Mouse (Mus musculus) heart, postnatal 0 days (tissue): ENCODE measurements around the gene Rgp1. TPM values are rescaled to one million over a fixed set of nuclear protein-coding genes. Genes with fewer than 3 reads are reported as not detected.

Experiments used
- ATAC-seq: fragments of 200-750 bp; cut with Nextera tagmentation; 2 replicates; pipeline ENCODE4 v1.8.0; 2017; ENCODE audit warnings: low read depth, moderate number of reproducible peaks, moderate library complexity; ENCODE audit not compliant: insufficient read depth
- DNase-seq: peaks from one replicate; pipeline ENCODE4 v3.0.0-alpha.2; 2016; ENCODE audit warnings: low spot score
- H3K27ac ChIP-seq: fragments of 300-500 bp; sonication (generic); 2 replicates; pipeline ENCODE4 v1.5.1; 2014; ENCODE audit warnings: low read depth, mild to moderate bottlenecking
- H3K27me3 ChIP-seq: fragments of 300-500 bp; sonication (generic); 2 replicates; pipeline ENCODE4 v1.6.1; 2014; ENCODE audit warnings: low read length, mixed read lengths; ENCODE audit not compliant: control insufficient read depth, insufficient read depth
- H3K36me3 ChIP-seq: fragments of 300-500 bp; sonication (generic); replicated peaks from 2 replicates; pipeline ENCODE4 v1.6.1; 2014; ENCODE audit warnings: low read length, mixed read lengths; ENCODE audit not compliant: control insufficient read depth, insufficient read depth
- H3K4me1 ChIP-seq: fragments of 300-500 bp; sonication (generic); 2 replicates; pipeline ENCODE4 v1.6.1; 2014; ENCODE audit warnings: antibody characterized with exemption; ENCODE audit not compliant: control insufficient read depth, insufficient read depth
- H3K4me2 ChIP-seq: fragments of 300-500 bp; sonication (generic); 2 replicates; pipeline ENCODE4 v1.6.1; 2014; ENCODE audit warnings: low read depth, mild to moderate bottlenecking, low read length, moderate library complexity
- H3K4me3 ChIP-seq: fragments of 300-500 bp; sonication (generic); 2 replicates; pipeline ENCODE4 v1.5.1; 2014; ENCODE audit warnings: low read depth, low read length
- H3K9ac ChIP-seq: fragments of 300-500 bp; sonication (generic); replicated peaks from 2 replicates; pipeline ENCODE4 v1.6.1; 2014; ENCODE audit warnings: low read depth, low read length, mixed read lengths
- H3K9me3 ChIP-seq: fragments of 300-500 bp; sonication (generic); replicated peaks from 2 replicates; pipeline ENCODE4 v1.6.1; 2016; ENCODE audit warnings: low read length; ENCODE audit not compliant: control insufficient read depth
- CTCF ChIP-seq: IDR thresholded peaks from 2 replicates; pipeline ENCODE4 v1.5.1; 2016; ENCODE audit warnings: antibody characterized with exemption, control low read depth, low read depth
- EP300 ChIP-seq: IDR thresholded peaks from 2 replicates; pipeline ENCODE4 v1.6.1; 2016; ENCODE audit warnings: antibody characterized with exemption, low read depth
- WGBS: fragments of 180-500 bp; shearing (Covaris S2); extraction: QIAGEN DNeasy Blood & Tissue Kit; methylation state at CpG from one replicate; pipeline ENCODE4 v1.1.7; 2014; 5-methylcytosine and 5-hydroxymethylcytosine counted together
- polyA plus RNA-seq: library from polyadenylated mRNA; unstranded; fragments of >200 nt; fragmentation: Nextera tagmentation; extraction: Ambion mirVana; gene quantifications from 2 replicates; pipeline ENCODE4 v1.2.1, GENCODE M21; 2015
- total RNA-seq: library from RNA; depleted of rRNA; stranded (reverse); fragments of >200 nt; gene quantifications from 2 replicates; pipeline ENCODE4 v1.2.3, GENCODE M21; 2014; ENCODE audit warnings: low replicate concordance

Gene Rgp1
- total and polyA plus RNA-seq, 2 experiments from 2014 or later, result 10.8 to 12.4 TPM

GRCm38 (mm10) chr4:43612534-43612933 lies 34.0 kb downstream of the Rgp1 start:
- no peak overlapping the region for H3K9ac ChIP-seq
- DNase-seq (no peak), ATAC-seq (no peak)
- H3K36me3 ChIP-seq, result no peaks in the 10 kb centered on the region
- no peaks in the 10 kb centered on the region for H3K4me1 ChIP-seq
- no peak overlapping the region for H3K27ac ChIP-seq
- WGBS, result 50% methylated on average over 10 of the region's 10 CpGs
- TF ChIP-seq CTCF, result no peak
- TF ChIP-seq EP300, result no peak
- H3K4me2 ChIP-seq, result no peak overlapping the region
- H3K4me3 ChIP-seq, result no peak overlapping the region
- no peaks in the 10 kb centered on the region for H3K9me3 ChIP-seq
- no peaks in the 10 kb centered on the region for H3K27me3 ChIP-seq

GRCm38 (mm10) chr4:43613060-43613730 lies 34.7 kb downstream of the Rgp1 start:
- H3K36me3 ChIP-seq, result no peaks in the 10 kb centered on the region
- H3K9ac ChIP-seq, result no peak overlapping the region
- TF ChIP-seq CTCF, result no peak
- TF ChIP-seq EP300, result no peak
- no peaks in the 10 kb centered on the region for H3K27me3 ChIP-seq
- no peak overlapping the region for H3K4me2 ChIP-seq
- no peak overlapping the region for H3K27ac ChIP-seq
- WGBS, result 57% methylated on average over 3 of the region's 3 CpGs
- ATAC-seq (no peak), DNase-seq (peak; percentile 24)
- no peaks in the 10 kb centered on the region for H3K4me1 ChIP-seq
- H3K4me3 ChIP-seq, result no peak overlapping the region
- no peaks in the 10 kb centered on the region for H3K9me3 ChIP-seq

GRCm38 (mm10) chr4:43620146-43620778 lies 41.7 kb downstream of the Rgp1 start:
- H3K4me1 ChIP-seq, result no peaks in the 10 kb centered on the region
- DNase-seq (no peak), ATAC-seq (no peak)
- H3K9ac ChIP-seq, result no peak overlapping the region
- H3K4me2 ChIP-seq, result no peak overlapping the region
- TF ChIP-seq CTCF, result no peak
- TF ChIP-seq EP300, result no peak
- H3K4me3 ChIP-seq, result no peak overlapping the region
- H3K27ac ChIP-seq, result no peak overlapping the region
- peaks cover 9% of the 10 kb centered on the region for H3K9me3 ChIP-seq
- no peaks in the 10 kb centered on the region for H3K36me3 ChIP-seq
- 61% methylated on average over 4 of the region's 4 CpGs for WGBS
- no peaks in the 10 kb centered on the region for H3K27me3 ChIP-seq

DNA sequence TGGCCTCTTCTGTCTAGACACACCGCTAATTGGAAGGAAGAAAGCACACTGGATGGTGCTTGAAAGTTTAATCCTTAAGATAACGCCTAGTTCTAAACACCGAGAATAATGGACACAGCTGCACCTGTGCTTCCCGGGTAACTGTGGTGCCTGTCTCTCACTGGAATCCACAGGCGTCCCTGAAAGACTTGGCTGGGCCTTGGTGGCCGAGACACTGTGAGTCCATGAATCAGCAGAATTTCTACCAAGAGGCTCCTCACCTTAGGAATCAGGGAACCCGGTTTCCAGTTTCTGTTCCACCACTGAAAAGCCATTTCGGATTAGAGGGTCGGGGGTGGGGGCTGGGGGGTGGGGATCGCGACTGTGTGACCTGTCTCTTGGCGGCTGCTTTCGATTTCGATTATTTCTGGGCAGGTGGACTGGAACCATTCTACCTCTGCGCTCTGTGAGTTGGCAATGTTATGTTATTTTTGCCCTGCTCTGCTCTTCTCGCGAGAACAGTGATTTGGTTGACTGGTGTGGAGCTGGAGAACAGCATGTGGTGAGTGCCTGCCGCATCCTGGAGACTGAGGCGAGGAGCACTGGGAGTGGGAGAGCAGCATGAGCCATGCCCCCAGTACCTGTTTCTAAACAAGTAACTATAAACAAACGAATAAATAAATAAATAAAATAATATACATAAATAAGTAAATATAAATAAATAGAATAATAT lies 50.7 kb downstream of the Rgp1 start:
- peaks cover 13% of the 10 kb centered on the region for H3K9me3 ChIP-seq
- no peak overlapping the region for H3K9ac ChIP-seq
- no peak for ATAC-seq
- peak; percentile 43 for DNase-seq
- H3K4me3 ChIP-seq, result no peak overlapping the region
- H3K4me1 ChIP-seq, result peaks cover 10% of the 10 kb centered on the region; the same call in 1 of the 2 replicates
- no peaks in the 10 kb centered on the region for H3K36me3 ChIP-seq
- no peak for TF ChIP-seq CTCF
- no peak for TF ChIP-seq EP300
- WGBS, result 42% methylated on average over 20 of the region's 20 CpGs
- H3K27ac ChIP-seq, result no peak overlapping the region
- peak overlapping the region; percentile 32; the same call in 1 of the 2 replicates for H3K4me2 ChIP-seq
- no peaks in the 10 kb centered on the region for H3K27me3 ChIP-seq

GRCm38 (mm10) chr4:43630030-43630581 lies 51.6 kb downstream of the Rgp1 start:
- Histone ChIP-seq H3K9ac (no peak overlapping the region), H3K27ac (no peak overlapping the region; the same call in 1 of the 2 replicates), H3K36me3 (no peaks in the 10 kb centered on the region), H3K4me1 (peaks cover 11% of the 10 kb centered on the region; the same call in 1 of the 2 replicates), H3K4me3 (no peak overlapping the region), H3K27me3 (no peaks in the 10 kb centered on the region), H3K9me3 (peaks cover 6% of the 10 kb centered on the region), H3K4me2 (peak overlapping the region; percentile 34; the same call in 1 of the 2 replicates)
- whole genome bisulfite sequencing, result 6% methylated on average over 5 of the region's 5 CpGs
- ATAC-seq (peak; percentile 65), DNase-seq (peak; percentile 94)
- TF ChIP-seq EP300, result no peak
- TF ChIP-seq CTCF, result peak; percentile 86
